Mouse (Mus musculus) CH12.LX (cell line): ENCODE data around the gene Anpep.

Experiments used
- BHLHE40 ChIP-seq: IDR thresholded peaks from 2 replicates; pipeline ENCODE4 v1.6.1; 2011; ENCODE audit warnings: mild to moderate bottlenecking, low read depth, low read length, improper control_type of control experiment
- CHD1 ChIP-seq: IDR thresholded peaks from 2 replicates; pipeline ENCODE4 v1.6.1; 2012; ENCODE audit warnings: low read depth, low read length, improper control_type of control experiment, inconsistent platforms
- CTCF ChIP-seq, 2 experiments: IDR thresholded peaks in 1 of 2; conservative IDR thresholded peaks in 1 of 2; 2 replicates each; pipeline ENCODE4 v1.5.1; 2011 to 2012; ENCODE audit warnings: low read depth in 2 of 2, low read length in 2 of 2, improper control_type of control experiment in 1 of 2, inconsistent platforms in 1 of 2, mild to moderate bottlenecking in 1 of 2, moderate library complexity in 1 of 2
- ELF1 ChIP-seq: IDR thresholded peaks from 2 replicates; pipeline ENCODE4 v1.6.1; 2014; ENCODE audit warnings: low read depth, mild to moderate bottlenecking, inconsistent platforms, low read length, improper control_type of control experiment
- HCFC1 ChIP-seq: IDR thresholded peaks from 2 replicates; pipeline ENCODE4 v1.6.1; 2012; ENCODE audit warnings: low read depth, mild to moderate bottlenecking, inconsistent platforms, low read length, improper control_type of control experiment
- JUN ChIP-seq: IDR thresholded peaks from 2 replicates; pipeline ENCODE4 v1.6.1; 2011; ENCODE audit warnings: low read depth, mild to moderate bottlenecking, low read length, improper control_type of control experiment, moderate library complexity; ENCODE audit not compliant: insufficient read depth
- KAT2A ChIP-seq: IDR thresholded peaks from 2 replicates; pipeline ENCODE4 v1.6.1; 2012; ENCODE audit warnings: low read length, improper control_type of control experiment, inconsistent platforms; ENCODE audit not compliant: insufficient replicate concordance
- NELFE ChIP-seq: IDR thresholded peaks from 2 replicates; pipeline ENCODE4 v1.6.1; 2011; ENCODE audit warnings: low read depth, low read length, improper control_type of control experiment
- PAX5 ChIP-seq: IDR thresholded peaks from 2 replicates; pipeline ENCODE4 v1.6.1; 2012; ENCODE audit warnings: low read length, inconsistent platforms, mixed read lengths
- TCF12 ChIP-seq: IDR thresholded peaks from 2 replicates; pipeline ENCODE4 v1.6.1; 2014; ENCODE audit warnings: low read depth, mild to moderate bottlenecking, inconsistent platforms, low read length, improper control_type of control experiment
- USF1 ChIP-seq: IDR thresholded peaks from 2 replicates; pipeline ENCODE4 v1.6.1; 2014; ENCODE audit warnings: low read depth, mild to moderate bottlenecking, inconsistent platforms, low read length, improper control_type of control experiment
- ZKSCAN1 ChIP-seq: IDR thresholded peaks from 2 replicates; pipeline ENCODE4 v1.6.1; 2012; ENCODE audit warnings: low read depth, inconsistent platforms, low read length, improper control_type of control experiment, borderline replicate concordance

- TF ChIP-seq JUN: no peak
- TF ChIP-seq CTCF (conservative IDR thresholded peaks at IDR 0.05 in 1 of 2, IDR thresholded peaks at IDR 0.05 in 1 of 2; ENCODE audit: low read depth in 2 of 2, low read length in 2 of 2): no peak
- TF ChIP-seq BHLHE40: no peak
- TF ChIP-seq USF1: no peak
- no peak for TF ChIP-seq ELF1
- no peak for TF ChIP-seq TCF12
- TF ChIP-seq ZKSCAN1: no peak
- TF ChIP-seq PAX5: no peak
- no peak for TF ChIP-seq HCFC1
- TF ChIP-seq KAT2A: no peak
- TF ChIP-seq CHD1: no peak
- TF ChIP-seq NELFE: no peak
Observed at GRCm38 (mm10) chr7:79832980-79833379, 27.9 kb downstream of the Anpep start.
